Mouse (Mus musculus) lung, adult 2 months (tissue): ENCODE results near the gene Nudt16l1.

Source experiments
- CTCF ChIP-seq: fragments of 200-500 bp; IDR thresholded peaks from 2 replicates; pipeline ENCODE4 v1.5.1; 2011; ENCODE audit warnings: mild to moderate bottlenecking, low read length, control low read depth; ENCODE audit not compliant: insufficient read depth
- POLR2A ChIP-seq: fragments of 200-500 bp; IDR thresholded peaks from 2 replicates; pipeline ENCODE4 v1.6.1; 2011; ENCODE audit warnings: low read depth, mild to moderate bottlenecking, control low read depth, low read length, borderline replicate concordance; ENCODE audit errors: extremely low read depth

DNA sequence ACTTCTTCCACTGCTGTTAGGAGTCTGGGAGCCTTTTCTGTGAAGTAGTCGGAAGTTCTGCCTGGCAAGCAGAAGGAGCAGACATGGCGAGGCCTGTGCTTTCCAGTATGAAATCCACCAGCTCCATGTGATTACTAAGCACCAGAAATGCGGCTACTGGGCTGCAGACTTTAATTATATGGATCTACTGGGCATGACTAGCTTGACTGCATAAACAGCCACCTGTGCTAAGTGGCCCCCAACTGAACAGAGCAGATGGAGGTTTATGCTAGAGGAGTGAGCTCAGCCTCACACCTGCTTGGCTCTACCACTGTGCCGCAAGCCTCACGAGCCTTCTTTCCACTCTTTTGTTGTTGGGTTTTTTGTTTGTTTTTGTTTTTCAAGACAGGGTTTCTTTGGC lies 36.0 kb downstream of the Nudt16l1 start:
- no peak for TF ChIP-seq POLR2A
- TF ChIP-seq CTCF = no peak
